Mouse (Mus musculus) embryonic stem cell, embryonic (primary cell): ENCODE measurements at regions not wholly inside any gene's neighbourhood (a gene's known extent, or its start where the extent isn't known, plus 50 kb on each side); places are given as distances from the start of the nearest gene placed in this dataset.

ENCODE experiments used
- CTCF ChIA-PET, 4 experiments: fragments of 300-600 bp in 2 of 4; fragments of 350-600 bp in 2 of 4; sonication (Branson Sonifier 250); formaldehyde crosslinking; loops; one replicate each; lab custom pipeline; 2022; ENCODE audit warnings: inconsistent platforms in 2 of 4; lab: Charles Lee
- POLR2A ChIA-PET, 4 experiments: fragments of 300-600 bp in 2 of 4; fragments of 350-600 bp in 2 of 4; sonication (Branson Sonifier 250); formaldehyde crosslinking; loops; one replicate each; lab custom pipeline; 2022; ENCODE audit warnings: antibody characterized with exemption in 4 of 4, inconsistent platforms in 1 of 4; lab: Charles Lee

- CTCF ChIA-PET, result interaction anchor here in 1 of 4 experiments (0.7 kb wide), 1 partner anchor 115 kb away, joined by 3 read pairs; no protein-coding TSS in a partner anchor
- POLR2A ChIA-PET, result no interaction called here
Measured at GRCm38 (mm10) chr15:15860315-15860714, 868.2 kb upstream of the Cdh9 start.

GRCm38 (mm10) chr15:15873461-15873860, 855.1 kb upstream of the Cdh9 start:
- ChIA-PET CTCF (no interaction called here), POLR2A (no interaction called here)
